Mouse (Mus musculus) liver, embryonic 15.5 days (tissue): ENCODE data around the gene Irf2bp1. TPM values are rescaled to one million over a fixed set of nuclear protein-coding genes. Genes with fewer than 3 reads are reported as not detected.
A peak's percentile ranks its signal among the peaks of the same experiment; 100 is the strongest.

Experiments used
- ATAC-seq: fragments of 200-750 bp; cut with Nextera tagmentation; 2 replicates; pipeline ENCODE4 v1.8.0; 2017; ENCODE audit warnings: moderate number of reproducible peaks, mild to moderate bottlenecking, moderate library complexity; ENCODE audit not compliant: insufficient read depth
- H3K27ac ChIP-seq: fragments of 300-500 bp; sonication (generic); replicated peaks from 2 replicates; pipeline ENCODE4 v1.5.1; 2015; ENCODE audit warnings: mild to moderate bottlenecking, inconsistent platforms
- H3K27me3 ChIP-seq: fragments of 300-500 bp; sonication (generic); 2 replicates; pipeline ENCODE4 v1.6.1; 2015; ENCODE audit warnings: mild to moderate bottlenecking, inconsistent platforms
- H3K36me3 ChIP-seq: fragments of 300-500 bp; sonication (generic); replicated peaks from 2 replicates; pipeline ENCODE4 v1.6.1; 2015; ENCODE audit warnings: moderate library complexity, mild to moderate bottlenecking, inconsistent platforms
- H3K4me1 ChIP-seq: fragments of 300-500 bp; sonication (generic); replicated peaks from 2 replicates; pipeline ENCODE4 v1.6.1; 2015; ENCODE audit warnings: inconsistent platforms
- H3K4me2 ChIP-seq: fragments of 300-500 bp; sonication (generic); 2 replicates; pipeline ENCODE4 v1.6.1; 2015; ENCODE audit warnings: moderate library complexity, mild to moderate bottlenecking, inconsistent platforms
- H3K4me3 ChIP-seq: fragments of 300-500 bp; sonication (generic); replicated peaks from 2 replicates; pipeline ENCODE4 v1.5.1; 2015; ENCODE audit warnings: mild to moderate bottlenecking, inconsistent platforms
- H3K9ac ChIP-seq: fragments of 300-500 bp; sonication (generic); 2 replicates; pipeline ENCODE4 v1.6.1; 2015; ENCODE audit warnings: moderate library complexity, mild to moderate bottlenecking, inconsistent platforms
- H3K9me3 ChIP-seq: fragments of 300-500 bp; sonication (generic); replicated peaks from 2 replicates; pipeline ENCODE4 v1.6.1; 2016; ENCODE audit warnings: inconsistent platforms
- WGBS: fragments of 180-500 bp; shearing (Covaris S2); methylation state at CpG from one replicate; pipeline ENCODE4 v1.1.7; 2015; ENCODE audit warnings: mixed read lengths; ENCODE audit not compliant: insufficient replicate concordance; 5-methylcytosine and 5-hydroxymethylcytosine counted together
- polyA plus RNA-seq: library from polyadenylated mRNA; unstranded; fragments of >200 nt; fragmentation: Nextera tagmentation; extraction: Ambion mirVana; gene quantifications from 2 replicates; pipeline ENCODE4 v1.2.1, GENCODE M21; 2015

The Irf2bp1 gene
- polyA plus RNA-seq, 1 experiment from 2014 or later, result 8.2 TPM

- Histone ChIP-seq H3K4me2 (peak overlapping the region; percentile 99), H3K36me3 (peaks cover 6% of the 10 kb centered on the region; the same call in 1 of the 2 replicates), H3K27ac (peak overlapping the region; percentile 92), H3K4me3 (peak overlapping the region; percentile 55), H3K9me3 (no peaks in the 10 kb centered on the region), H3K9ac (peak overlapping the region; percentile 54), H3K4me1 (peaks cover 52% of the 10 kb centered on the region), H3K27me3 (no peaks in the 10 kb centered on the region)
- WGBS, result 21% methylated on average over 10 of the region's 10 CpGs
- ATAC-seq, result no peak
These were observed 3.4 kb upstream of the Irf2bp1 start for GRCm38 (mm10) chr7:19000421-19000820.

- Histone ChIP-seq H3K9ac (peak overlapping the region; percentile 54), H3K27ac (peak overlapping the region; percentile 92), H3K9me3 (no peaks in the 10 kb centered on the region), H3K36me3 (peaks cover 14% of the 10 kb centered on the region), H3K27me3 (no peaks in the 10 kb centered on the region), H3K4me1 (peaks cover 60% of the 10 kb centered on the region), H3K4me2 (peak overlapping the region; percentile 99), H3K4me3 (peak overlapping the region; percentile 55)
- 17% methylated on average over 18 of the region's 18 CpGs for WGBS
- ATAC-seq, result no peak
These were observed 2.6 kb upstream of the Irf2bp1 start for GRCm38 (mm10) chr7:19001066-19001806.

- H3K4me1 ChIP-seq, result peaks cover 62% of the 10 kb centered on the region
- H3K36me3 ChIP-seq, result peaks cover 14% of the 10 kb centered on the region
- ATAC-seq, result no peak
- no peaks in the 10 kb centered on the region for H3K9me3 ChIP-seq
- H3K9ac ChIP-seq, result 0 out of 2 replicates have a peak overlapping the region, but pooled peaks have one; percentile 54
- peak overlapping the region; percentile 55; the same call in 1 of the 2 replicates for H3K4me3 ChIP-seq
- WGBS, result 66% methylated on average over 3 of the region's 3 CpGs
- H3K4me2 ChIP-seq, result peak overlapping the region; percentile 99
- peak overlapping the region; percentile 92 for H3K27ac ChIP-seq
- H3K27me3 ChIP-seq, result no peaks in the 10 kb centered on the region
These were observed 2.1 kb upstream of the Irf2bp1 start for GRCm38 (mm10) chr7:19001807-19002085.

- peak overlapping the region; percentile 61 for H3K4me3 ChIP-seq
- peaks cover 14% of the 10 kb centered on the region for H3K36me3 ChIP-seq
- no peaks in the 10 kb centered on the region for H3K9me3 ChIP-seq
- 26% methylated on average over 4 of the region's 4 CpGs for WGBS
- H3K27me3 ChIP-seq, result no peaks in the 10 kb centered on the region
- ATAC-seq, result no peak
- peaks cover 62% of the 10 kb centered on the region for H3K4me1 ChIP-seq
- peak overlapping the region; percentile 99 for H3K4me2 ChIP-seq
- H3K9ac ChIP-seq, result peak overlapping the region; percentile 56; the same call in 1 of the 2 replicates
- H3K27ac ChIP-seq, result peak overlapping the region; percentile 92
These were observed 1.7 kb upstream of the Irf2bp1 start for GRCm38 (mm10) chr7:19002115-19002514.

GRCm38 (mm10) chr7:19002848-19003498 is 871 bp upstream of the Irf2bp1 start:
- H3K27ac ChIP-seq, result peak overlapping the region; percentile 92
- H3K4me1 ChIP-seq, result peaks cover 62% of the 10 kb centered on the region
- under 1% methylated on average over 17 of the region's 17 CpGs for WGBS
- no peaks in the 10 kb centered on the region for H3K9me3 ChIP-seq
- H3K4me2 ChIP-seq, result peak overlapping the region; percentile 99
- peak overlapping the region; percentile 61 for H3K4me3 ChIP-seq
- H3K27me3 ChIP-seq, result no peaks in the 10 kb centered on the region
- H3K9ac ChIP-seq, result peak overlapping the region; percentile 56
- peaks cover 10% of the 10 kb centered on the region for H3K36me3 ChIP-seq
- peak; percentile 56 for ATAC-seq

GRCm38 (mm10) chr7:19004631-19005079 is 811 bp downstream of the Irf2bp1 start:
- peak overlapping the region; percentile 83 for H3K4me3 ChIP-seq
- WGBS, result 16% methylated on average over 34 of the region's 34 CpGs
- peak overlapping the region; percentile 99 for H3K4me2 ChIP-seq
- H3K27me3 ChIP-seq, result no peaks in the 10 kb centered on the region
- no peak for ATAC-seq
- peak overlapping the region; percentile 84 for H3K9ac ChIP-seq
- peak overlapping the region; percentile 92 for H3K27ac ChIP-seq
- peaks cover 10% of the 10 kb centered on the region for H3K36me3 ChIP-seq
- peaks cover 75% of the 10 kb centered on the region for H3K4me1 ChIP-seq
- H3K9me3 ChIP-seq, result no peaks in the 10 kb centered on the region

GRCm38 (mm10) chr7:19005417-19006121 is 1.7 kb downstream of the Irf2bp1 start:
- WGBS, result 71% methylated on average over 34 of the region's 34 CpGs
- H3K4me3 ChIP-seq, result peak overlapping the region; percentile 83
- no peaks in the 10 kb centered on the region for H3K27me3 ChIP-seq
- H3K9me3 ChIP-seq, result no peaks in the 10 kb centered on the region
- H3K27ac ChIP-seq, result no peak overlapping the region
- no peak for ATAC-seq
- peaks cover 10% of the 10 kb centered on the region for H3K36me3 ChIP-seq
- H3K4me1 ChIP-seq, result peaks cover 77% of the 10 kb centered on the region
- peak overlapping the region; percentile 99 for H3K4me2 ChIP-seq
- peak overlapping the region; percentile 84; the same call in 1 of the 2 replicates for H3K9ac ChIP-seq

- WGBS, result 4% methylated on average over 12 of the region's 12 CpGs
- Histone ChIP-seq H3K36me3 (peaks cover 10% of the 10 kb centered on the region), H3K27ac (no peak overlapping the region), H3K27me3 (no peaks in the 10 kb centered on the region), H3K9me3 (no peaks in the 10 kb centered on the region), H3K9ac (no peak overlapping the region), H3K4me3 (0 out of 2 replicates have a peak overlapping the region, but pooled peaks have one; percentile 83), H3K4me2 (peak overlapping the region; percentile 99), H3K4me1 (peaks cover 75% of the 10 kb centered on the region)
- no peak for ATAC-seq
These were observed 2.6 kb downstream of the Irf2bp1 start for GRCm38 (mm10) chr7:19006476-19006875.

GRCm38 (mm10) chr7:19007026-19007977 is 3.5 kb downstream of the Irf2bp1 start:
- H3K27me3 ChIP-seq, result peaks cover 4% of the 10 kb centered on the region; the same call in 1 of the 2 replicates
- WGBS, result 66% methylated on average over 13 of the region's 13 CpGs
- H3K9me3 ChIP-seq, result no peaks in the 10 kb centered on the region
- H3K36me3 ChIP-seq, result peaks cover 10% of the 10 kb centered on the region
- H3K4me3 ChIP-seq, result peak overlapping the region; percentile 6; the same call in 1 of the 2 replicates
- peak overlapping the region; percentile 99 for H3K4me2 ChIP-seq
- H3K9ac ChIP-seq, result no peak overlapping the region
- peak; percentile 20 for ATAC-seq
- peaks cover 75% of the 10 kb centered on the region for H3K4me1 ChIP-seq
- peak overlapping the region; percentile 63 for H3K27ac ChIP-seq

- Histone ChIP-seq H3K4me2 (no peak overlapping the region; the same call in 1 of the 2 replicates), H3K4me1 (peaks cover 53% of the 10 kb centered on the region), H3K9ac (no peak overlapping the region), H3K9me3 (no peaks in the 10 kb centered on the region), H3K27me3 (peaks cover 21% of the 10 kb centered on the region), H3K36me3 (peaks cover 7% of the 10 kb centered on the region), H3K4me3 (no peak overlapping the region), H3K27ac (peak overlapping the region; percentile 20; the same call in 1 of the 2 replicates)
- ATAC-seq, result no peak; the same call in 1 of the 2 replicates
- 51% methylated on average over 7 of the region's 7 CpGs for WGBS
These were observed 6.7 kb downstream of the Irf2bp1 start for GRCm38 (mm10) chr7:19010581-19010980.
